Mouse (Mus musculus): ENCODE data around the gene Fbxw7.

GRCm38 (mm10) chr3:85005257-85005656 lies 190.2 kb downstream of the Fbxw7 start:
- TF ChIP-seq CTCF (IDR thresholded peaks at IDR 0.05; ENCODE audit: insufficient read depth, low read depth, low read length): no peak
- TF ChIP-seq POLR2A (IDR thresholded peaks at IDR 0.05; ENCODE audit: insufficient read depth, low read depth, low read length): no peak

Data from olfactory bulb, adult 2 months (tissue).